Mouse (Mus musculus) thymus, adult 2 months (tissue): Measurements from ENCODE around the gene Eif2b5.
A peak's percentile ranks its signal among the peaks of the same experiment; 100 is the strongest.

Experiments used
- CTCF ChIP-seq: fragments of 200-500 bp; IDR thresholded peaks from 2 replicates; pipeline ENCODE4 v1.5.1; 2012; ENCODE audit warnings: mild to moderate bottlenecking, control low read depth, low read length, moderate library complexity, borderline replicate concordance; ENCODE audit not compliant: control insufficient read depth, poor library complexity, insufficient read depth; ENCODE audit errors: extremely low read depth
- POLR2A ChIP-seq: fragments of 200-500 bp; IDR thresholded peaks from 2 replicates; pipeline ENCODE4 v1.6.1; 2012; ENCODE audit warnings: mild to moderate bottlenecking, low read length, control low read depth, moderate library complexity; ENCODE audit not compliant: control insufficient read depth, poor library complexity, insufficient read depth; ENCODE audit errors: extremely low read depth

DNA sequence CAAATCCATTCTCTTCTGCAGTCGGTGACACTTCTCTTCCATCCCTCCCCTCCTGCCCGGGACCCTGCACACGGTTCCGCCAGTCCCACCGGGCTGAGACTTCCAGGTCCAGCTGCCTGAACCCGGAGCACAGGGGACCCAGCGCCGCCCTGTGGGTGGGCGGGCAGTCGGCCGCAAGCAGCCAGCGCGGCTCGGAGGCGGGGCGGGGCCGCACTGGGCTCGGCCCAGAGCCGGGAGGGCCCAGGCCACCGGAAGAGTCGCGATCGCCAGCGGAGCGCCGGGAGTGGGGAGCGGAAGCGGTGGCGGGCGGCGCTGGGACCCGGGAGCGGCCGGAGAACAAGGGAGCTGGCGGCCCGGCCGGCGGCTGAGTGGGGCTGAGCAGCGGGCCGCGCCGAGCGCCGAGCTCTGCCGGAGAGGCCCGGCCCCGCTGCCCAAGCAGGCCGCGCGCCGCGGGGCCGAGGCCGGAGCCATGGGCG is 18.1 kb downstream of the Eif2b5 start, which contains the start of gene Dvl3:
- TF ChIP-seq POLR2A = peak; percentile 27; the same call in 1 of the 2 replicates
- TF ChIP-seq CTCF = peak; percentile 24; the same call in 1 of the 2 replicates
